Mouse (Mus musculus): ENCODE data around the gene Olfr1143. TPM values are rescaled to one million over a fixed set of nuclear protein-coding genes. Genes with fewer than 3 reads are reported as not detected.

Olfr1143 gene
- not detected for polyA plus RNA-seq (2015; fragmentation: Illumina TruSeq; extraction: RNeasy Lipid Tissue Mini Kit (QIAGEN cat#74804); ENCODE audit: low read depth, low replicate concordance)

DNA sequence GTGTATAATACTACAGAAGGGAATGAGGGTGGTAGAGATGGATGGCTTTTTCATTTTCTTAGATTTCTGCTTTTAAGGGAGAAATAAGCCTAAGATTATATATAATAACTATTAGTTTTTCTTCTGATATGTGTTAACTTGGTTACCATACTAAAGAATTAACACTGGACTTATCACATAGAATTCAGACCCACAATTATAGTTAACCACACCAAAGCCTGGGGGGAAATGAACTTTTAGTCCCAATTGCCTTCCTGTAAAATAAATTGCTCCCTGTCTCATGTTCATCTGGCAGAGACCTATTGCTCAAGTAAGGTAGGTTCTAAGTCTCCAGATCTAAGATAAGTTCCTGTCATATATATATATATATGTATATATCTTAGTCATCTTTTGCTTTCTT lies at the start of gene Olfr1143:
Olfr1143 (plus strand) TSS at position 301 of the 400 bp plus-strand sequence.

DNA sequence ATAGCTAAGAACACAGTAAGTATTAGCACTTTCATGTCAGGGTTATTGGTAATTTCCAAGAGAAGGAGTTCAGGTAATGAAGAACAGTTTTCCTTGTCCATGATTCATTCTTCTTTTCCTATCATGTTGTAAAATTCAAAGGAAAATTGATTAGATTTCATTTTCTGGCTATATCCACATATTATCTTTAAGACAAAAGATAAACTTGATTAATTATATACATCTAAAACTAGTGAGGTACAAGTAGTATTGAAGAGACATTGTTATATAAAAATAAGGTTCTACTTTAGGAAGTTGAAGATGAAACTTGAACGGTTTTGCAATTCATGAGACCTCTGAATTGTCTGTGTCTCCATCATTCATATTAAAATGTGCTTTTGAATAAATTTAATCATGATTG lies 46.5 kb upstream of the Olfr1143 start, which contains the start of gene Olfr1141:
Olfr1141 (minus strand) TSS at position 101 of the 400 bp plus-strand sequence.

DNA sequence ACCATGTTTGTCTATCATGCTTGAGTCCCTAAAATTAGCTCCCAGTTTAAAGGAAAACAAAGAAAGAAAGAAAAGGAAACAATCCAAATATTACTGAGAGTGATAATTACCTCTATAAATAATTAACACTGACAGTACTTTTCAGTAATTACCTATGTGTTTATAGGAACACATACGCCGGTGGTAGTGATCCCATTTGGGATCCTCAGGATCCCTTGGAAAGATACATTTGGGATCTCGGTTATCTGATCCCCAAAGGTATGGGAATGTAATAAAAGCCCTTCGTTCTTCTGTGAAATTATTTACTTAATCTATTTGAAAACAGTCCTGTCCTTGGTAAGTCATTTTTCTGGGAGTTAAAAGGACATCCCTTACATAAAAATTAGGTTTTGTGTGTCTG lies 21.2 kb upstream of the Olfr1143 start, which contains the start of gene Olfr152:
Olfr152 (plus strand) TSS at position 301 of the 400 bp plus-strand sequence.

DNA sequence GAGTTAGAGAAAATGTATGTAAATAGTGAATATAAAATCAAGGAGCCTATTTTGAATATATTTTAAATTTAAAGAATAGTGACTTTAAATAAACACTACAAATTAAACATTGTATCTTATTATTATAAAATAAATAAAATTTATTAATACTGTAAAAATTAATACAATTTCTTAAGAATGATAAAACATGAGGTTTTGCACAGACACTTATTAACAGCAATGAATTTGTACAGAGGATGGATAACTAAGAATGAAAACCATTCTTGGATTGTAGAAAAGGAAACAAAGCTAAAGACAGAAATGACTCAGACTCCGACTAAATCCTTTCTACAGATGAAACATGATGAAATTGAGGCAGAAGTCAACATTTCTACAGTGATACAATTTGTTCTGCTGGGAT lies 9.1 kb downstream of the Olfr1143 start, which contains the start of gene Olfr1145:
Olfr1145 (plus strand) TSS at position 301 of the 400 bp plus-strand sequence.

DNA sequence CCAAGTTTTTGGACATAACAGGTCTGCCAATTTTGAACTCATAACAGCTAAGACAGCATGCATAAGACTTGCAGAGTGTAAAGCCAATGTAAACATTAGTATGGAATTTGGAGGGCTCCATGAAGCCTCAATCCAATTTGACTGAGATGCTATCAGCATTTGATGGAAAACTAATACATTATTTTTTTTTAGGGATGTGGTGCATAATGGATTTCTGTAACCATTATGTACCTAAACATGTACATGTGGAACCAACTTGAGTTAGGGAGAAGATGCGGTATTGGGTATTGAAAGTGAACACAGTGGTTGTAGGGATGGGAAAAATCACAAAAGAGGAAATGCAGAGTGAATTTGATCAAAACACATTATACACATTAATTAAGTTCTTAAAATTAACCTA lies 29.8 kb downstream of the Olfr1143 start, which contains the start of gene Olfr1148:
Olfr1148 (plus strand) TSS at position 301 of the 400 bp plus-strand sequence.

DNA sequence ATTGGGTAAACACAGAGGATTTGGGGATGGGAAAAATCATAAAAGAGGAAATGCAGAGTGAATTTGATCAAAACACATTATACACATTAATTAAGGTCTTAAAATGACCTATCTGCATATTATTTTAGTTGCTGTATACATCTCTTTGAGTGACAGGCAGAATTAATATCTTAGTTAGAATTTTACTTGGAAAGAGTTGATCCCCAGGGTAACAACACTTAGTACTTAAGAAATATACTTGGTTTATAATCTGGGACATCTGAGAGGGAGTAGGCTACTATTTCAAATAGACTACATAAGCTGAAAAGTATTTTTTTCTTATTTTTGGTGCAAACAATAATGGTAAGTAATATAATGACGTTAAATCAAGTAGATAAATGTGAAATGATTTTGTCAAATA lies 43.3 kb downstream of the Olfr1143 start, which contains the start of gene Olfr1150-ps1:
Olfr1150-ps1 (plus strand) TSS at position 301 of the 400 bp plus-strand sequence.

Other genes with a start within 250 kb of the Olfr1143 start
- gene Olfr1129, start 226.7 kb upstream of the Olfr1143 start, polyA plus RNA-seq (2015; fragmentation: Illumina TruSeq; extraction: RNeasy Lipid Tissue Mini Kit (QIAGEN cat#74804); ENCODE audit: low read depth, low replicate concordance) = not detected
- not detected for gene Olfr1130, start 194.4 kb upstream of the Olfr1143 start, polyA plus RNA-seq (2015; fragmentation: Illumina TruSeq; extraction: RNeasy Lipid Tissue Mini Kit (QIAGEN cat#74804); ENCODE audit: low read depth, low replicate concordance)
- gene Olfr1131, start 173.5 kb upstream of the Olfr1143 start, polyA plus RNA-seq (2015; fragmentation: Illumina TruSeq; extraction: RNeasy Lipid Tissue Mini Kit (QIAGEN cat#74804); ENCODE audit: low read depth, low replicate concordance) = not detected
- gene Olfr1132, start 163.1 kb upstream of the Olfr1143 start, polyA plus RNA-seq (2015; fragmentation: Illumina TruSeq; extraction: RNeasy Lipid Tissue Mini Kit (QIAGEN cat#74804); ENCODE audit: low read depth, low replicate concordance) = not detected
- gene Olfr1133, start 153.2 kb upstream of the Olfr1143 start, polyA plus RNA-seq (2015; fragmentation: Illumina TruSeq; extraction: RNeasy Lipid Tissue Mini Kit (QIAGEN cat#74804); ENCODE audit: low read depth, low replicate concordance) = not detected
- not detected for gene Olfr1134, start 142.1 kb upstream of the Olfr1143 start, polyA plus RNA-seq (2015; fragmentation: Illumina TruSeq; extraction: RNeasy Lipid Tissue Mini Kit (QIAGEN cat#74804); ENCODE audit: low read depth, low replicate concordance)
- gene Olfr1135, start 126.9 kb upstream of the Olfr1143 start, polyA plus RNA-seq (2015; fragmentation: Illumina TruSeq; extraction: RNeasy Lipid Tissue Mini Kit (QIAGEN cat#74804); ENCODE audit: low read depth, low replicate concordance) = not detected
- not detected for gene Olfr1136, start 106.6 kb upstream of the Olfr1143 start, polyA plus RNA-seq (2015; fragmentation: Illumina TruSeq; extraction: RNeasy Lipid Tissue Mini Kit (QIAGEN cat#74804); ENCODE audit: low read depth, low replicate concordance)
- not detected for gene Olfr1137, start 87.4 kb upstream of the Olfr1143 start, polyA plus RNA-seq (2015; fragmentation: Illumina TruSeq; extraction: RNeasy Lipid Tissue Mini Kit (QIAGEN cat#74804); ENCODE audit: low read depth, low replicate concordance)
- gene Olfr1138, start 60.6 kb upstream of the Olfr1143 start, polyA plus RNA-seq (2015; fragmentation: Illumina TruSeq; extraction: RNeasy Lipid Tissue Mini Kit (QIAGEN cat#74804); ENCODE audit: low read depth, low replicate concordance) = not detected
- not detected for gene Olfr1140, start 56.8 kb upstream of the Olfr1143 start, polyA plus RNA-seq (2015; fragmentation: Illumina TruSeq; extraction: RNeasy Lipid Tissue Mini Kit (QIAGEN cat#74804); ENCODE audit: low read depth, low replicate concordance)
- gene Olfr1141, start 46.6 kb upstream of the Olfr1143 start, polyA plus RNA-seq (2015; fragmentation: Illumina TruSeq; extraction: RNeasy Lipid Tissue Mini Kit (QIAGEN cat#74804); ENCODE audit: low read depth, low replicate concordance) = not detected
- gene Olfr152, start 21.1 kb upstream of the Olfr1143 start, polyA plus RNA-seq (2015; fragmentation: Illumina TruSeq; extraction: RNeasy Lipid Tissue Mini Kit (QIAGEN cat#74804); ENCODE audit: low read depth, low replicate concordance) = not detected
- gene Olfr1145, start 9.2 kb downstream of the Olfr1143 start, polyA plus RNA-seq (2015; fragmentation: Illumina TruSeq; extraction: RNeasy Lipid Tissue Mini Kit (QIAGEN cat#74804); ENCODE audit: low read depth, low replicate concordance) = not detected
- gene Olfr1148, start 29.9 kb downstream of the Olfr1143 start, polyA plus RNA-seq (2015; fragmentation: Illumina TruSeq; extraction: RNeasy Lipid Tissue Mini Kit (QIAGEN cat#74804); ENCODE audit: low read depth, low replicate concordance) = not detected
- gene Olfr1150-ps1, start 43.4 kb downstream of the Olfr1143 start, polyA plus RNA-seq (2015; fragmentation: Illumina TruSeq; extraction: RNeasy Lipid Tissue Mini Kit (QIAGEN cat#74804); ENCODE audit: low read depth, low replicate concordance) = not detected
- not detected for gene Olfr1151, start 55.3 kb downstream of the Olfr1143 start, polyA plus RNA-seq (2015; fragmentation: Illumina TruSeq; extraction: RNeasy Lipid Tissue Mini Kit (QIAGEN cat#74804); ENCODE audit: low read depth, low replicate concordance)
- not detected for gene Olfr1152, start 65.9 kb downstream of the Olfr1143 start, polyA plus RNA-seq (2015; fragmentation: Illumina TruSeq; extraction: RNeasy Lipid Tissue Mini Kit (QIAGEN cat#74804); ENCODE audit: low read depth, low replicate concordance)
- gene Olfr1153, start 94.4 kb downstream of the Olfr1143 start, polyA plus RNA-seq (2015; fragmentation: Illumina TruSeq; extraction: RNeasy Lipid Tissue Mini Kit (QIAGEN cat#74804); ENCODE audit: low read depth, low replicate concordance) = not detected
- gene Olfr1154, start 104.6 kb downstream of the Olfr1143 start, polyA plus RNA-seq (2015; fragmentation: Illumina TruSeq; extraction: RNeasy Lipid Tissue Mini Kit (QIAGEN cat#74804); ENCODE audit: low read depth, low replicate concordance) = not detected
- gene Olfr1155, start 144.5 kb downstream of the Olfr1143 start, polyA plus RNA-seq (2015; fragmentation: Illumina TruSeq; extraction: RNeasy Lipid Tissue Mini Kit (QIAGEN cat#74804); ENCODE audit: low read depth, low replicate concordance) = not detected
- not detected for gene Olfr1156, start 152.5 kb downstream of the Olfr1143 start, polyA plus RNA-seq (2015; fragmentation: Illumina TruSeq; extraction: RNeasy Lipid Tissue Mini Kit (QIAGEN cat#74804); ENCODE audit: low read depth, low replicate concordance)
- gene Olfr1157, start 167.7 kb downstream of the Olfr1143 start, polyA plus RNA-seq (2015; fragmentation: Illumina TruSeq; extraction: RNeasy Lipid Tissue Mini Kit (QIAGEN cat#74804); ENCODE audit: low read depth, low replicate concordance) = not detected
- not detected for gene Olfr74, start 174.1 kb downstream of the Olfr1143 start, polyA plus RNA-seq (2015; fragmentation: Illumina TruSeq; extraction: RNeasy Lipid Tissue Mini Kit (QIAGEN cat#74804); ENCODE audit: low read depth, low replicate concordance)
- not detected for gene Olfr1158, start 189.5 kb downstream of the Olfr1143 start, polyA plus RNA-seq (2015; fragmentation: Illumina TruSeq; extraction: RNeasy Lipid Tissue Mini Kit (QIAGEN cat#74804); ENCODE audit: low read depth, low replicate concordance)
- not detected for gene Olfr1160, start 207.7 kb downstream of the Olfr1143 start, polyA plus RNA-seq (2015; fragmentation: Illumina TruSeq; extraction: RNeasy Lipid Tissue Mini Kit (QIAGEN cat#74804); ENCODE audit: low read depth, low replicate concordance)
- gene Olfr1161, start 222.2 kb downstream of the Olfr1143 start, polyA plus RNA-seq (2015; fragmentation: Illumina TruSeq; extraction: RNeasy Lipid Tissue Mini Kit (QIAGEN cat#74804); ENCODE audit: low read depth, low replicate concordance) = not detected
- gene Olfr73, start 237.1 kb downstream of the Olfr1143 start, polyA plus RNA-seq (2015; fragmentation: Illumina TruSeq; extraction: RNeasy Lipid Tissue Mini Kit (QIAGEN cat#74804); ENCODE audit: low read depth, low replicate concordance) = not detected